Mouse (Mus musculus): Measurements from ENCODE around the gene Ly6g6f. TPM values are rescaled to one million over a fixed set of nuclear protein-coding genes. Genes with fewer than 3 reads are reported as not detected.

Ly6g6f gene
- polyA plus RNA-seq, 1 experiment from 2014 or later: 5.1 TPM

DNA sequence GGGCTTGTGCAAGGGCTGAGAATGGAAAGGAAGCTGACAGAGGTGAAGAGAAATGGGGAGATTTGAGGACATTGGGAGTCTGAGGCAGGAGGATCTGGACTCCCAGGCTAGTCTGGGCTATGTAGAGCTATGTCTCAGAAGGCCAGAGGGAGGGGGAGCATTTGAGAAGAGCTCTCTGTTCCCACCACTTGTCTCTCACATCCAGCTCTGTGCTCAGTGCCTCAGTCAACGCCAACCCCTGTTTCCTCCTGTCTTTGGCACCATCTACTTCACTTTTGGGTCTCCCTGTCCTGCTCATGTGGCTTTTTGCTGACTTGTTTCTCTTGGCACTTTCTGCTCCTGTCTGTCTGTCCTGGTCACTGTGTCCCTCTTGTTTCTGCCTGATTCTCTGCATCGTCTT lies 8.1 kb downstream of the Ly6g6f start:
- Histone ChIP-seq H3K27me3 (peaks cover 30% of the 10 kb centered on the region), H3K4me2 (no peak overlapping the region), H3K9me3 (replicated peaks) (no peaks in the 10 kb centered on the region), H3K4me3 (replicated peaks) (no peak overlapping the region), H3K27ac (replicated peaks) (no peak overlapping the region), H3K9ac (no peak overlapping the region), H3K36me3 (replicated peaks) (no peaks in the 10 kb centered on the region), H3K4me1 (replicated peaks) (peaks cover 46% of the 10 kb centered on the region)
- ATAC-seq (ENCODE audit: insufficient read depth): no peak
- 18% methylated on average over 2 of the region's 2 CpGs for WGBS (ENCODE audit: insufficient replicate concordance)

GRCm38 (mm10) chr17:35076507-35077176 lies 8.8 kb downstream of the Ly6g6f start, which contains the start of gene Ly6g6e:
TSS of gene Ly6g6e (plus strand) at chr17:35076902.
- peaks cover 30% of the 10 kb centered on the region for H3K27me3 ChIP-seq
- no peaks in the 10 kb centered on the region for H3K36me3 ChIP-seq (replicated peaks)
- H3K9ac ChIP-seq: no peak within 1 kb of the TSS
- ATAC-seq (ENCODE audit: insufficient read depth): no peak
- peaks cover 46% of the 10 kb centered on the region for H3K4me1 ChIP-seq (replicated peaks)
- peak within 1 kb of the TSS; percentile 29 for H3K4me2 ChIP-seq
- H3K4me3 ChIP-seq (replicated peaks): no peak within 1 kb of the TSS
- H3K27ac ChIP-seq (replicated peaks): no peak within 1 kb of the TSS
- H3K9me3 ChIP-seq (replicated peaks): no peaks in the 10 kb centered on the region
- 33% methylated on average over 10 of the region's 10 CpGs for WGBS (ENCODE audit: insufficient replicate concordance)

GRCm38 (mm10) chr17:35074097-35074496 lies 11.3 kb downstream of the Ly6g6f start:
- no peak for ATAC-seq (ENCODE audit: insufficient read depth)
- no peak overlapping the region for H3K4me3 ChIP-seq (replicated peaks)
- H3K9ac ChIP-seq: no peak overlapping the region; the same call in 1 of the 2 replicates
- H3K27ac ChIP-seq (replicated peaks): no peak overlapping the region
- no peaks in the 10 kb centered on the region for H3K36me3 ChIP-seq (replicated peaks)
- peaks cover 44% of the 10 kb centered on the region for H3K27me3 ChIP-seq
- 24% methylated on average over 17 of the region's 17 CpGs for WGBS (ENCODE audit: insufficient replicate concordance)
- H3K4me1 ChIP-seq (replicated peaks): peaks cover 31% of the 10 kb centered on the region
- no peak overlapping the region for H3K4me2 ChIP-seq
- H3K9me3 ChIP-seq (replicated peaks): no peaks in the 10 kb centered on the region

- ATAC-seq (ENCODE audit: insufficient read depth): no peak
- Histone ChIP-seq H3K9ac (no peak overlapping the region), H3K9me3 (replicated peaks) (no peaks in the 10 kb centered on the region), H3K4me1 (replicated peaks) (peaks cover 14% of the 10 kb centered on the region), H3K36me3 (replicated peaks) (no peaks in the 10 kb centered on the region), H3K4me2 (no peak overlapping the region), H3K27ac (replicated peaks) (no peak overlapping the region), H3K27me3 (peaks cover 52% of the 10 kb centered on the region), H3K4me3 (replicated peaks) (no peak overlapping the region)
- WGBS (ENCODE audit: insufficient replicate concordance): 67% methylated on average over 9 of the region's 9 CpGs
These were observed 14.0 kb downstream of the Ly6g6f start for GRCm38 (mm10) chr17:35071454-35071853.

DNA sequence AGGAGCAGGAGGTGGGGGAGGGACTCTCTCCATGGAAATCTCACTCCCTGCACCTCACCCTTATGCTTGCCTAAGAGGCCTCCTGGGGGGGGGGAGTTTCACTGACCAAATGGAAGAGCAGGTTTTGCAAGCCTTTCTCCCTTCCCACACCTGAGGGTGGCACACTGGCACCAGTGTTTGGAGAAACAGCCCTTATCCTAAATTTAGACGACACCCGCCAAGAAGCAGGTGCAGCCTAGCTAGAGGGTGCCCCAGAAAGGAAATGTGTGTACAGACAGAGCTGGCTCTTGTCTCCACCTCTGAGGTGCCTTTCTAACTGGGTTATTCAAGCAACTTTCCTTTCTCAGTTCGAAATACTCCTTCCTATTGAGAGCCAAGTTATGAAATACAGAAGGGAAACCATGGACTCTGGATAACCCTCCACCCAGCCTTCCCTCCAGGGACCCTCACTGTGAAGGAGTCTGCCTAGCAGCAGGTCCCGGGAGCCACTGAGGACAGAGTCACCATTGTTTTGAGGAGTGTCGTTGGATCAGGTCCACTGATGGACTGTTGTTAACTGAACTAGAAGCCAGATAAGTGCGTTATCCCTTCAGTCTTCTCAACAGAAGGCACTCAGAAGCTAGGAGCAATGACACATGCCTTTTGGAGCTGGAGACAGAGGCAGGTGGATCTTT lies 14.7 kb downstream of the Ly6g6f start:
- no peaks in the 10 kb centered on the region for H3K36me3 ChIP-seq (replicated peaks)

DNA sequence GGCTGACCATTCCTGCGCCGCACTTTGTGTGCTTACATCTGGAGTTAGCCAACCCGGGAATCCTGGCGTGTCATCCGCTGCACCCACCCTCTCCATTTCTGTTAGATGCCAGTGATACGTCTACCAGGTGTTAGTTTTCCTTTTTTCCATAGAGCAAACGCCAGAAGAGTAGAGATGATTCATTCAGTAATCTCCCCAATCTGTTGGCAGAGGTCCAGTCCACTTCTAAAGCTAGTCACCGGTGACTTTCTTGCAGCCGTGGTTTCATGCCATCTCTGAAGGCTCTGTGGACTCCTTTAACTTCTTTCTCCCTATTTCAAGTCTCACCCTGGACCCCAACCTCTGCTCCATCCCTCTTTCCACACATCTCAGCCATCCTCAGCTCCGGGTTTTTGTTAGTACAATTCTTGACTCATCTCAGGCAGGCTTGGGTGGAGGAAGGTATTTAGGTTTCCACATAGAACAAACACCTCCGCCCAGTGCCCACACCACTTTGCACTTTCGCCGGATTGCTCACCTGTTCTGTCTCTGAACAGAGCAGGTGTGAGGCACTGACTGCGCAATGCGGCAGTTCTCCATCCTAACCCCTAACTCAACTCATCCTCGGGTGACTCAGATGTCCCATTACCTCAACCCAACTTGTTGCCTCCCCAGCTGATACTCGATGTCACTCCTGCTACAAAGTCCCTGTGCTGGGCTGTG lies 17.0 kb downstream of the Ly6g6f start:
- Histone ChIP-seq H3K4me3 (replicated peaks) (no peak overlapping the region), H3K4me1 (replicated peaks) (peaks cover 31% of the 10 kb centered on the region), H3K36me3 (replicated peaks) (no peaks in the 10 kb centered on the region), H3K9ac (no peak overlapping the region), H3K9me3 (replicated peaks) (no peaks in the 10 kb centered on the region), H3K27me3 (peaks cover 75% of the 10 kb centered on the region), H3K4me2 (no peak overlapping the region), H3K27ac (replicated peaks) (no peak overlapping the region)
- WGBS (ENCODE audit: insufficient replicate concordance): 67% methylated on average over 17 of the region's 17 CpGs
- ATAC-seq (ENCODE audit: insufficient read depth): no peak

More for the DNA sequence above, 14.7 kb downstream of the Ly6g6f start:
- no peak overlapping the region for H3K9ac ChIP-seq
- no peaks in the 10 kb centered on the region for H3K9me3 ChIP-seq (replicated peaks)
- 33% methylated on average over 6 of the region's 6 CpGs for WGBS (ENCODE audit: insufficient replicate concordance)
- H3K27me3 ChIP-seq: peaks cover 60% of the 10 kb centered on the region
- no peak for ATAC-seq (ENCODE audit: insufficient read depth)
- no peak overlapping the region for H3K4me3 ChIP-seq (replicated peaks)
- no peak overlapping the region for H3K4me2 ChIP-seq
- H3K27ac ChIP-seq (replicated peaks): no peak overlapping the region
- peaks cover 17% of the 10 kb centered on the region for H3K4me1 ChIP-seq (replicated peaks)

GRCm38 (mm10) chr17:35066084-35066483 lies 19.3 kb downstream of the Ly6g6f start, which contains the start of gene Mpig6b:
TSS of gene Mpig6b (minus strand) at chr17:35066184.
- H3K9me3 ChIP-seq (replicated peaks): no peaks in the 10 kb centered on the region
- 34% methylated on average over 10 of the region's 10 CpGs for WGBS (ENCODE audit: insufficient replicate concordance)
- no peak for ATAC-seq (ENCODE audit: insufficient read depth)
- H3K4me2 ChIP-seq: peak within 1 kb of the TSS; percentile 71
- H3K4me1 ChIP-seq (replicated peaks): peaks cover 35% of the 10 kb centered on the region
- no peak within 1 kb of the TSS for H3K27ac ChIP-seq (replicated peaks)
- H3K36me3 ChIP-seq (replicated peaks): no peaks in the 10 kb centered on the region
- no peak within 1 kb of the TSS; the same call in 1 of the 2 replicates for H3K9ac ChIP-seq
- peaks cover 82% of the 10 kb centered on the region for H3K27me3 ChIP-seq
- H3K4me3 ChIP-seq (replicated peaks): peak within 1 kb of the TSS; percentile 37

- 0 out of 2 replicates have a peak, but pooled peaks have one; percentile 14 for ATAC-seq (ENCODE audit: insufficient read depth)
- Histone ChIP-seq H3K9ac (no peak within 1 kb of the TSS; the same call in 1 of the 2 replicates), H3K4me2 (peak within 1 kb of the TSS; percentile 71), H3K4me1 (replicated peaks) (peaks cover 38% of the 10 kb centered on the region), H3K4me3 (replicated peaks) (peak within 1 kb of the TSS; percentile 37), H3K9me3 (replicated peaks) (no peaks in the 10 kb centered on the region), H3K27me3 (peaks cover 81% of the 10 kb centered on the region), H3K27ac (replicated peaks) (no peak within 1 kb of the TSS), H3K36me3 (replicated peaks) (no peaks in the 10 kb centered on the region)
- under 1% methylated on average over 48 of the region's 48 CpGs for WGBS (ENCODE audit: insufficient replicate concordance)
These were observed 20.2 kb downstream of the Ly6g6f start, which contains the start of gene Ly6g6c for GRCm38 (mm10) chr17:35064951-35065947. TSS of gene Ly6g6c (plus strand) at chr17:35065388.

DNA sequence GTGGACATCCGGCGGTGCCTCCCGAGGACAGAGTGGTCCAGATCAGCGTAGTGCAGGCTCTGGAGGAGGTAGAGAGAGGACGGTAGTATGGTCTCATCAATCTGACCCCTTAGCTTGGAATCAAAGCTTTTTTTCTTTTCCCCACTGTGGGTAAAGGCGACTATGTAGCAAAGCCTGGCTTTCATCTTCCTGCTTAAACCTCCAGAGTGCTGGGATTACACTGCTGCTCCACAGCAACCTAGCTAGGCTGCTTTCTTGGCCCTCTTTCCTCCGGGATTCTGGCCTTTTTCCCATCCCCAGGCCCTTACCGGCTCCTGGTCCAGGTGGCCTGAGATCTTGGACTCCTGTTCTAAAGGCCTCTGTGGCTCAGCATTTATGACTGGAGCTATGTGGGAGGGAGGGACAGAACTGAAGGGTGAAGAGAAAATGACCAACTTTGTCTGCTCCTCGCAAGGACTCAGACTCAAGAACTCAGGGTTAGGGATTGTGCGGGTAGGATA lies 21.0 kb downstream of the Ly6g6f start:
- ATAC-seq (ENCODE audit: insufficient read depth): no peak
- Histone ChIP-seq H3K27me3 (peaks cover 85% of the 10 kb centered on the region), H3K36me3 (replicated peaks) (no peaks in the 10 kb centered on the region), H3K4me1 (replicated peaks) (peaks cover 46% of the 10 kb centered on the region), H3K9me3 (replicated peaks) (no peaks in the 10 kb centered on the region), H3K4me3 (replicated peaks) (peak overlapping the region; percentile 37), H3K4me2 (peak overlapping the region; percentile 71), H3K27ac (replicated peaks) (no peak overlapping the region), H3K9ac (no peak overlapping the region)
- 28% methylated on average over 10 of the region's 10 CpGs for WGBS (ENCODE audit: insufficient replicate concordance)

GRCm38 (mm10) chr17:35063466-35063865 lies 21.9 kb downstream of the Ly6g6f start:
- no peak overlapping the region for H3K27ac ChIP-seq (replicated peaks)
- peaks cover 56% of the 10 kb centered on the region for H3K4me1 ChIP-seq (replicated peaks)
- H3K9me3 ChIP-seq (replicated peaks): no peaks in the 10 kb centered on the region
- H3K36me3 ChIP-seq (replicated peaks): peaks cover 1% of the 10 kb centered on the region
- H3K9ac ChIP-seq: no peak overlapping the region
- no peak for ATAC-seq (ENCODE audit: insufficient read depth)
- peaks cover 75% of the 10 kb centered on the region for H3K27me3 ChIP-seq
- H3K4me3 ChIP-seq (replicated peaks): no peak overlapping the region
- H3K4me2 ChIP-seq: no peak overlapping the region
- 68% methylated on average over 3 of the region's 3 CpGs for WGBS (ENCODE audit: insufficient replicate concordance)
